Mouse (Mus musculus) NIH3T3 (cell line): ENCODE results near the gene Drd5.

Experiments
- DNase-seq: peaks from one replicate; pipeline ENCODE4 v3.0.0-alpha.2; 2012; ENCODE audit warnings: low read depth

Gene Drd5

DNA sequence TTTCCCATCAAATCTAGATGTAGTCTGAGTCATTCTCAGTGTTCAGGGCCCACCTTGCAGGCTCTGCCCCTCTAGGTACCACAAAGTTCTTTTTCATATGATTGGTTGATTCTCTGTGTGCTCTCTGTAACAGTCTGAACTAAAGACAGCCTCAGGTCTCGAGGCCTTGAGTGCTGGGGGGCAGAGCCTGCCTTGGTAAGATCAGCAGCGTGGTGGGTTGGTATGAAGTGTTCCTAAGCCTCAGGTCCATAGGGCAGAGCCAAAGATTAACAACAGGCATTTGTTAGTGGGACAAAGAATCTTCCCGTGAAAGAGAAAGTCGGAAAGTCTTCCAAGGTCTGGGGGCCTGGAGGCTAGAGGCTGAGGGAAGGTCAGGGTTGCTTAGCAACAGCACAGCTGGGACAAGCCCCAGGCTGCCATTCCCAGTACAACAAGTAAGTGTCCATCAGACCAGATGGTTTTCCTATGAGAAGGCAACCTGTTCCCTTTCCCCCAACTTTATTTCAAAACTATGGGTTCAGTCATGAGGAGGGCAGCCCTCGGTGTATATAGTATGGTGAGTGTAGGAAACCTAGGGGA, 31.3 kb downstream of the Drd5 start:
- no peak for DNase-seq

DNA sequence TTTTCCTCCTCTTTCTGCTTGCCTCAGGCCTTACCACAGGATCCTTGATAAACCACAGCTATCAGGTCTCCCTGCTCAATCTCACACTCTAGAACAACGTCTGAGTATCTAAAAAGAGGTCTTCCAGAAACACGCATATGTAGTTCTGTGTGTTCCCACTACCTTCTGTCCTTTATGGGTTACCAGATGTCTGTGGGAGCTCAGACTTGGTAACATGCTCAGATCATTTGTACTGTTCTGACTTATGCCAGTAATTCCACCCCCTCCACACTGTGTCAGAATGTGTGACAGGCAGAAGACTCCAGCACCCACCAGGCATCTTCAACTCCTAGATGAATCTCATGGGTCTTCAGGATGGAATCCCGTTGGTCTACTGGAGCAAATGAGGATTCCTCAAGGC, 37.8 kb downstream of the Drd5 start:
- DNase-seq, result no peak

DNA sequence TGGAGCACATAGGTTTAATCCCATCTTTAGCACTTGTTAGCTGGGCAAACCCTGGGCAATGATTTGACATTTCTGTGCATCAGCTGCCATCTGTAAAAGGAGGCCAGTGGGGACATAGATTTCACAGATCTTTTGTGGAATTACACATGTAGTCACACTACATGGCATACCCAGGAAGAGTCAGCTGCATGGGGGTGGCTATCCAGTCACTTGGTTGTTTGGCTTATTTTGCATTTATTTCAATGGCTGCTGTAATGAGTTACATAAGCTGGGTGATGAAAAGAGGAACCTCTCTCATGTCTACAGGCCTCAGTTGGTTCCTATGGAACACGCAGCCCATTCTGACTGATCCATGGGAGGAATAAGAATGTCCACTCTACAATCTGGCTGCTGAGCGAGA, 40.5 kb downstream of the Drd5 start:
- no peak for DNase-seq

DNA sequence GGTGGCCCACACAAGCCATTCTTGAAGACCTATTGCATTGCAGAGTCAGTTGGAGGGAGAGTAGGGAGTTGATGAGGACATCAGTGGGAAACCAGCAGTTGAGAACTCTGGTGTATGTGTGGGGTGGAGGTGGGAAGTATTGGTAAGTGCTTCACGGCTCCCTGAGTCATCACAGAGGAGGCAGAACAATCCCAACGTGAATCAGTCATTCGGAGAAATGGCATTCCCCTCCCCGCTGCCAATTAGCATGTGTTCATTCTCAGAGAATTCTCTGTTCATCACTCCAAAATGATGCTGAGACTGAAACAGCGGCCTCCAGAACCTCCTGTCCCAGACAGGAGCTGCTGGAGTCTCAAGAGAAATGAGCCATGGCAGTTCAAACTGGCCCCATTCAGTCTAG, 45.2 kb downstream of the Drd5 start:
- peak; percentile 16 for DNase-seq

DNA sequence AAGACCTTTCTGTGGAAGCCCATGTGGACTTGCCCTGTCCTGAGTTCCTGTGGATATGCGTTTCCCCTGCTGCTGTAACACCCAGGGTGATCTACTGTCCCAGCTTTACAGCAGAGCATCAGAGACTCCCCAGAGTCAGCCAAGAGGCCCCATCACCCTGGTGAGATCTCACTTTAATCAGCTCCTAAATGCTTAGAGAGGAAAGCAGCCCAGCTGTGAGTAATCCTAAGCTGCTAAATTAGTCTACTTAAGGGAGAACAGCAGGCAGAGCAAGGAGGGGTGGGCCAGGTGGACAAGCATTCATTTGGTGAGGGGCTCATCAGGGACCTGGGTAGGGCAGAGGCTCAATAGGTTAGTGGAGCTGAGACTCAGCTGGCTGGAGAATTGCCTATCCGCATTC, 46.4 kb downstream of the Drd5 start:
- DNase-seq, result no peak

DNA sequence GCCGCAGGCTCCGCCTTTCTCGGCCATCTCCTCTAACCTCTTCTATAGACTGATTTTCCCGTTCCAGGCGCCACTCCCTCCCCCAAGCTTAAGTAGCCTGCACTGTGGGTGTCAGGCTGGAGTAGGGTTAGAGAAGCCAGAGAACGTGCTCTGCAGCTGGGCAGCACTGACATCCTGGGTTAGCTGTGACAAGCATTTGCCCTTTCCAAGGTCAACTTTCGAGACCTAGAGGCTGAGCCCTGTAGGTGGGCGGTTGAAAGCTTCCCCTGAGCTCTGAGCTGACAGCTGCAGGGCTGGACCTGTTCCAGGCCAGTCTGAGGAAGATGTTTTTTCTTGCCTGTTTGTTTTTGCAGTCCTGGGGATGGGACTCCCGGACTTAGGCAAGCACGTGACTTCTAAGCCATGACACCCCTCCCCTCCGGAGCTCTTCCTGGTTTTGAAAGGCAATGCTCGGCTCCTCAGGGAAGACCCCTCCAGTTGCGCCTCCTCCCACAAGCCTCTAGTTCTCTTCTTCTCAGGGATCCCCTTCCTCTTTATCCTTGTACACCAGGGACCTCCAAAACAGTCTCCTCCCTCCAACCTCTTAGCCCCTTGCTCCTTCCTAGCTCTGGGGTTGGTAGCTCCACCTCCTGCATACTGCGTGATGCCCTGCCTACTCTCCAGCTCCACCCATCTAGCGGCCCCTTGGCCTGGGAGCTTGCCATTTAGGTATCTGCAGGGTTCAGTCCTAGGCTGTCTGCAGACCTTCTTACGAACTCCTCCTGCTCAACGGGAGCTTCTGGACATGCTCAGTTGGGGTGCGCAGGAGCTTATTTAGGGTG, 47.7 kb downstream of the Drd5 start:
- peak; percentile 18 for DNase-seq

DNA sequence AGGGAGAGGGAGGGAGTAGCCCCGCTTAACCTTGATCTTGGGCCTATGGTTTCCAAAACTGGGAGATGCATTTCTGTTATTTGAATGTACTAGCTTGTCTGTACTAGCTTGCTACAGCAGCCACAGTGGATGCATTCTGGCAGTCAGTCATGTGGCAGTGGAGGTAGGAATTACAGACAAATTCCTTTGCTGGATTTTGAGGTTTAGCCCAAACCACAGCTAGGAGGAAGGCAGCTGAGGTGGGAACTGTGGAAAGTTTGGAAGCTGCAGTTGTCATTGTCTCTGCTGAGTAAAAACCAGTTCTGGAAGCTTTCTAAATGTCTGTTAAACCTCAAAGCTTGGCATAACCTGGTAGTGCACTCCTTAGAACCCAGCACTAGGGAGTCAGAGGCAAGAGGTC, 52.1 kb downstream of the Drd5 start:
- DNase-seq, result no peak
